Mouse (Mus musculus) lung, adult 2 months (tissue): ENCODE results near the gene Cplx3. TPM values are rescaled to one million over a fixed set of nuclear protein-coding genes. Genes with fewer than 3 reads are reported as not detected.

ENCODE experiments used
- DNase-seq: peaks from one replicate; pipeline ENCODE4 v3.0.0; 2022
- H3K4me1 ChIP-seq: fragments of 200-500 bp; 2 replicates; pipeline ENCODE4 v1.6.1; 2011; ENCODE audit warnings: low read length; ENCODE audit not compliant: control insufficient read depth, insufficient read depth
- H3K4me3 ChIP-seq: fragments of 200-500 bp; replicated peaks from 2 replicates; pipeline ENCODE3; 2011; ENCODE audit warnings: low read depth, mild to moderate bottlenecking, control low read depth, low read length; ENCODE audit errors: extremely low read depth
- CTCF ChIP-seq: fragments of 200-500 bp; IDR thresholded peaks from 2 replicates; pipeline ENCODE4 v1.5.1; 2011; ENCODE audit warnings: mild to moderate bottlenecking, low read length, control low read depth; ENCODE audit not compliant: insufficient read depth
- POLR2A ChIP-seq: fragments of 200-500 bp; IDR thresholded peaks from 2 replicates; pipeline ENCODE4 v1.6.1; 2011; ENCODE audit warnings: low read depth, mild to moderate bottlenecking, control low read depth, low read length, borderline replicate concordance; ENCODE audit errors: extremely low read depth
- WGBS: fragments of 180-500 bp; shearing (Covaris S2); methylation state at CpG from one replicate; pipeline ENCODE4 v1.1.7; 2018; 5-methylcytosine and 5-hydroxymethylcytosine counted together
- polyA plus RNA-seq: library from polyadenylated mRNA; depleted of rRNA; stranded (reverse); fragments of >200 nt; gene quantifications from 2 replicates; pipeline ENCODE4 v1.2.3, GENCODE M21; 2012

Gene Cplx3
- polyA plus RNA-seq, 1 experiment, result not detected

GRCm38 (mm10) chr9:57609803-57610202, 3.7 kb upstream of the Cplx3 start:
- 39% methylated on average over 3 of the region's 3 CpGs for WGBS
- TF ChIP-seq POLR2A (no peak), CTCF (no peak)
- no peak for DNase-seq
- H3K4me1 ChIP-seq, result no peaks in the 10 kb centered on the region
- H3K4me3 ChIP-seq, result no peak overlapping the region

DNA sequence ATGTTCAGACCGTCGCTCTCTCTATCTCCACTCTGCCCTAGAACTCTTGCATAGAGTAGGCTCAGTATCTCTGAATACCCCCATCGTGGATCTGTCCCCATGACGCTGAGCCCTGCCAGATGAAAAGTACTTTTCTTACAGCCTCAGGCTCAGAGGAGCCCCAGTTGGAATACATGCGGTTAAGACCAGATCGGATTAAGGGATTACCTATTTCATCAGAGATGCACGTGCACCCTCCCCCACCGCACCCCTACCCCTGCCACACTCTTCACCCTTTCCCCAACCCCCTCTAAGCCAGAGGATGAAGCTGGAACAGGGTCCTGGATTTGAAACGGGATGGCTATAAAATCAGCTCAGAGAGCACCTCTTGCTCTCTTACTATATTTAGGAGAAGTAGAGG, 578 bp downstream of the Cplx3 start:
- H3K4me3 ChIP-seq, result no peak overlapping the region
- WGBS, result 24% methylated on average over 9 of the region's 9 CpGs
- no peaks in the 10 kb centered on the region for H3K4me1 ChIP-seq
- no peak for DNase-seq
- no peak for TF ChIP-seq POLR2A
- no peak for TF ChIP-seq CTCF

DNA sequence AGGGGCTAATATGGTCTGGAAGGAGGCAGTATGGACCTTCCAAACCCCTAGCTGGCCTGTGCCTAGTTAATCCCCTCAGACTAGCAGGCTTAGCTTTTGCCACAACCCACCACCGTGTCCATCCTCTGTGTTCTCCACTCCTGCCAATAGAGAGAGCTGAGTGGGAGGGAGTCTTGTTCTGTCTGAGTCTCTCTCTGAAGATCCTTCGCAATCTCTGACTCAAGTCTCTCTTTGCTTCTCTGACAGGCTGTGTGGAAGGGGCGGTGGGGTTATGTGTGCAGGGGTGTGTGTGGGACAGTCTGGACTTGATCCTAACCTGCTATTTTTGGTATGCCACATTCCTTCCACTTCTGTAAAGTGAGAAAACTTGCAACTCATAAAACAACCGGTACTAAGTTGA, 1.2 kb downstream of the Cplx3 start:
- no peaks in the 10 kb centered on the region for H3K4me1 ChIP-seq
- no peak for DNase-seq
- TF ChIP-seq CTCF (no peak), POLR2A (no peak)
- no peak overlapping the region for H3K4me3 ChIP-seq
- 78% methylated on average over 4 of the region's 4 CpGs for WGBS

- DNase-seq, result no peak
- WGBS, result 52% methylated on average over 8 of the region's 8 CpGs
- Histone ChIP-seq H3K4me1 (no peaks in the 10 kb centered on the region), H3K4me3 (no peak overlapping the region)
- TF ChIP-seq POLR2A, result no peak
- no peak for TF ChIP-seq CTCF
Observed at GRCm38 (mm10) chr9:57602098-57602497, 4.0 kb downstream of the Cplx3 start.

DNA sequence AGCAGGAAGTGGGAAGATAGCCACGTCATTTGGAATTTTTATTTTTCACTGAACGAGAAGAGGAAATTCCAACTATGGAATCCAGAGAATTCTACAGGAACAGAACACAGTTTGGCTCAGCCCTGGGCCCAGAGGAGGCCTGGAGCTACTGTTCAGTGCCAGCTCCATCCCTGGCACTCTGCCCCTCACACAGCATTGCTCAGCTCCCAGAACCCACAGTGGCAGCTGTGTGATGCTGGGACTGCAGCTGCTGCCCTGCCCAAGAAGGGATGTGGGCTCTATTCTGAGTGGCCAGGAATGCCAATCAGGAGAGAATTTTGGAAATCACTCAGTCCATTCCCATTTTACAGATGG, 4.8 kb downstream of the Cplx3 start:
- no peak for TF ChIP-seq CTCF
- TF ChIP-seq POLR2A, result no peak
- WGBS, result 22% methylated on average over 2 of the region's 2 CpGs
- Histone ChIP-seq H3K4me1 (no peaks in the 10 kb centered on the region), H3K4me3 (no peak overlapping the region)
- no peak for DNase-seq

GRCm38 (mm10) chr9:57600620-57601352, 5.3 kb downstream of the Cplx3 start:
- 19% methylated on average over 3 of the region's 3 CpGs for WGBS
- Histone ChIP-seq H3K4me3 (no peak overlapping the region), H3K4me1 (no peaks in the 10 kb centered on the region)
- no peak for DNase-seq
- no peak for TF ChIP-seq CTCF
- no peak for TF ChIP-seq POLR2A

DNA sequence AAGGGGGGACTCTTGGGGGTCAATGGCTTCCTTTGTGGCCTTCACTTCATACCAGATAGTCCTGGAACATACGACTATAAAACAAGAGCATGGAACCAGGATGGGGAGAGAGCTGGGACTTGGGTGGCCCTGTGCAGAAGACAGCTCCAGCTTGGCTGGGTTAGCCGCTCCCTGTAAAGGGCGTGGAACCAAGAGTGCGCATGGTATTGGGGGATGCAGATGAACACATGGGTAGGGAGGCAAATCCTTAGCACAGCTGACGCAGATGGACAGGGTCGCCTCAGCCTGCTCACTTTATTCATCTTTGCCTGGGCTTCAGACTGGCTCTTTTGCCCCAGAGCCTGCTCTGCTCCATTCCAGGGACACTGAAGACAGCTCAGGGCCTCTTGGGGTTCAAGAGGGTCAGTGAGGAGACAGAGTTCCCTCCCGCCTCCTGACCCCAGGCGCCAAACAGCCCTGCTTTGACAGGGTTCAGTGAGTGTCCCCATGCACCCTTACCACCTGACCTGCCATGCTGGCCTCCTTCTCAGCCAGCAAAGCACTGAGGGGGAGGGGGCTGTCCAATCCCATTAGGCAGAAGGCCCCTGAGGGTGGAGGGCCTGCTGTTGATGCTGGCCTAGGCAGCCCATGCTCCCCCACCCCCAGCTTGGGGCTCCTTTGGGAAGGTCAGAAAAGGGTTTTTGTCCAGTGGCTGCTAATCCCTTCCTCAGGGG, 7.1 kb downstream of the Cplx3 start:
- WGBS, result 65% methylated on average over 8 of the region's 8 CpGs
- Histone ChIP-seq H3K4me1 (no peaks in the 10 kb centered on the region), H3K4me3 (no peak overlapping the region)
- DNase-seq, result no peak
- TF ChIP-seq POLR2A (no peak), CTCF (no peak)

DNA sequence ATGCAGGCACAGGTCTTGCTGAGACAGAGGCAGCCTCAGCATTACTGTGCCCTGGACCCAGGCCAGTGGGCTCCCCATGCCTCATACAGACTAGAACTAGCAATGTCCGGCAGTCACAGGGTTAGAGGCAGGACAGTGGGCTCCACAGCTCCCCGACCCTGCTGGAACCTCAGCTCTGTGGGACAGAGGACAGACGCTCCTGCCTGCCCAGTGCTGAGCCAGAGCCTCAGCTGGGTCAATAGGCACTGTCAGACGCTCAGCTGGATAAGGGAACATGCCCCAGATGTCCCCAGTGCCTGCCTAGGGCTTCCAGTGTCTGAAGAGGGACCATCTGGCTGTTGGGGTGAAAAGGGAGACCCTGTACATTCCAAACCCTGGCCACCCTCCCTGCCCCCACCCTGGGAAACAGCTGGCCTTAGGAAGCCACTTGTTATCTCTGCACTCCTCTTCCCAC, 8.1 kb downstream of the Cplx3 start:
- DNase-seq, result no peak
- WGBS, result 35% methylated on average over 4 of the region's 4 CpGs
- Histone ChIP-seq H3K4me3 (no peak overlapping the region), H3K4me1 (no peaks in the 10 kb centered on the region)
- TF ChIP-seq POLR2A, result no peak
- no peak for TF ChIP-seq CTCF

DNA sequence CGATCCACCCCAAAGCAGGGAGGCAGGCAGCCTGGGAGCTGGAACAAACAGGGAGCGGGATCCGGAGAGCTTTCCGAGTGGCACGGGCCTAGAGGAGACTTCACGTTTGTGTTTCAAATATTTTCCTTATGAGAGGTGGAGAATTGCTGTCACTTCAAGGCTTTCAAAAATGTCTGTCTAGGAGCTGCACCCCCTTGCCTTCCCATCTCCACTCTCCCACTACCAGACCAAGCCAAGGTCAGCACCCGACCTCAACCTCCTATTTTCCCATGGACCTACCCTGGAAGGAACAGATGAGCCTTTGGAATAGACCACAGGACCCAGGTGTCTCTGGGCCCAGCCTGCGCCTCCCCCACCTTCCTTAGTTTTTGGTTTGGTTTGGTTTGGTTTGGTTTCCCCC, 8.8 kb downstream of the Cplx3 start:
- no peaks in the 10 kb centered on the region for H3K4me1 ChIP-seq
- no peak overlapping the region for H3K4me3 ChIP-seq
- DNase-seq, result no peak
- TF ChIP-seq CTCF (no peak), POLR2A (no peak)
- 78% methylated on average over 8 of the region's 8 CpGs for WGBS

DNA sequence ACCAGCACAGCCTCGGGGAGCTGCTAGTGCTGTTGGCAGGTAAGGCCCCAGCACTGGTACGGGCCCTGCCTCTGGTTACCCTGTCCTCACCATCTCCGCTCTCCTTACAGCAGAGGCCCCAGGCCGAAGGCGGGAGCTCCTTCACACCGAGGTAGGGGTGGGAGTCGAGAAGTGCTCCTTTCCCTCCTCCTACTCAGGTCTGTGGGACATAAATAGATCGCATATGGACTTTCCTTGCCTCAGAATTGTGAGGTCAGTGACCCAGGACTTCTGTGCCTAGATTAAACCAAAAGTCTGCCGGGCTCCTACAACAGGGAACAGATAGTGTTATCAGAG, 11.9 kb downstream of the Cplx3 start:
- DNase-seq, result no peak
- Histone ChIP-seq H3K4me3 (no peak overlapping the region), H3K4me1 (0 out of 2 replicates have a peak, but pooled peaks cover 3% of the 10 kb centered on the region)
- 71% methylated on average over 9 of the region's 9 CpGs for WGBS
- TF ChIP-seq CTCF, result no peak
- no peak for TF ChIP-seq POLR2A
